Mouse (Mus musculus) liver, embryonic 11.5 days (tissue): ENCODE data around the gene Scn1b. TPM values are rescaled to one million over a fixed set of nuclear protein-coding genes. Genes with fewer than 3 reads are reported as not detected.

Source experiments
- ATAC-seq: fragments of 200-750 bp; cut with Nextera tagmentation; replicated peaks from 2 replicates; pipeline ENCODE4 v1.8.0; 2017; ENCODE audit warnings: moderate number of reproducible peaks, mild to moderate bottlenecking, moderate TSS enrichment, moderate library complexity; ENCODE audit not compliant: low FRiP score
- DNase-seq: peaks from one replicate; pipeline ENCODE4 v3.0.0-alpha.2; 2017; ENCODE audit warnings: low spot score
- H3K27ac ChIP-seq: fragments of 300-500 bp; sonication (generic); 2 replicates; pipeline ENCODE4 v1.5.1; 2014; ENCODE audit warnings: mild to moderate bottlenecking, low read depth, low read length, control low read depth
- H3K27me3 ChIP-seq: fragments of 300-500 bp; sonication (generic); replicated peaks from 2 replicates; pipeline ENCODE4 v1.6.1; 2014; ENCODE audit warnings: low read length, mixed read lengths; ENCODE audit not compliant: control insufficient read depth, insufficient read depth
- H3K36me3 ChIP-seq: fragments of 300-500 bp; sonication (generic); 2 replicates; pipeline ENCODE4 v1.6.1; 2014; ENCODE audit warnings: mild to moderate bottlenecking, low read length, moderate library complexity, mixed read lengths; ENCODE audit not compliant: control insufficient read depth, insufficient read depth
- H3K4me1 ChIP-seq: fragments of 300-500 bp; sonication (generic); replicated peaks from 2 replicates; pipeline ENCODE4 v1.6.1; 2014; ENCODE audit warnings: low read length, mixed read lengths; ENCODE audit not compliant: control insufficient read depth, insufficient read depth
- H3K4me2 ChIP-seq: fragments of 300-500 bp; sonication (generic); 2 replicates; pipeline ENCODE4 v1.6.1; 2014; ENCODE audit warnings: mild to moderate bottlenecking, control low read depth, moderate library complexity
- H3K4me3 ChIP-seq: fragments of 300-500 bp; sonication (generic); 2 replicates; pipeline ENCODE4 v1.5.1; 2014; ENCODE audit warnings: low read depth, low read length, control low read depth
- H3K9ac ChIP-seq: fragments of 300-500 bp; sonication (generic); 2 replicates; pipeline ENCODE4 v1.6.1; 2014; ENCODE audit warnings: low read depth, low read length, control low read depth
- H3K9me3 ChIP-seq: fragments of 300-500 bp; sonication (generic); 2 replicates; pipeline ENCODE4 v1.6.1; 2016; ENCODE audit warnings: low read length, inconsistent platforms, mixed read lengths; ENCODE audit not compliant: control insufficient read depth
- WGBS: fragments of 180-500 bp; shearing (Covaris S2); extraction: QIAGEN DNeasy Blood & Tissue Kit; methylation state at CpG from one replicate; pipeline ENCODE4 v1.1.7; 2014; 5-methylcytosine and 5-hydroxymethylcytosine counted together
- polyA plus RNA-seq: library from polyadenylated mRNA; unstranded; fragments of >200 nt; fragmentation: Nextera tagmentation; extraction: Ambion mirVana; gene quantifications from 2 replicates; pipeline ENCODE4 v1.2.1, GENCODE M21; 2014

Gene Scn1b
- polyA plus RNA-seq, 1 experiment from 2014 or later = 1.0 TPM

GRCm38 (mm10) chr7:31073546-31073945 lies 53.3 kb downstream of the Scn1b start:
- no peaks in the 10 kb centered on the region for H3K36me3 ChIP-seq
- no peak overlapping the region for H3K4me2 ChIP-seq
- H3K27me3 ChIP-seq = no peaks in the 10 kb centered on the region; the same call in 1 of the 2 replicates
- H3K9me3 ChIP-seq = no peaks in the 10 kb centered on the region
- DNase-seq (no peak), ATAC-seq (no peak)
- no peaks in the 10 kb centered on the region for H3K4me1 ChIP-seq
- H3K4me3 ChIP-seq = no peak overlapping the region
- no peak overlapping the region for H3K27ac ChIP-seq
- H3K9ac ChIP-seq = no peak overlapping the region

GRCm38 (mm10) chr7:31072326-31072725 lies 54.5 kb downstream of the Scn1b start:
- Histone ChIP-seq H3K4me2 (no peak overlapping the region), H3K9me3 (no peaks in the 10 kb centered on the region), H3K4me1 (no peaks in the 10 kb centered on the region), H3K27me3 (no peaks in the 10 kb centered on the region; the same call in 1 of the 2 replicates), H3K36me3 (no peaks in the 10 kb centered on the region), H3K9ac (no peak overlapping the region), H3K4me3 (no peak overlapping the region), H3K27ac (no peak overlapping the region)
- WGBS = 50% methylated on average over 9 of the region's 9 CpGs
- ATAC-seq (no peak), DNase-seq (no peak)

- Histone ChIP-seq H3K9me3 (no peaks in the 10 kb centered on the region), H3K9ac (no peak overlapping the region)
- WGBS = 69% methylated on average over 6 of the region's 6 CpGs
Measured at GRCm38 (mm10) chr7:31070324-31070723, 56.5 kb downstream of the Scn1b start.

GRCm38 (mm10) chr7:31069491-31069890 lies 57.3 kb downstream of the Scn1b start:
- Histone ChIP-seq H3K4me2 (no peak overlapping the region), H3K9me3 (no peaks in the 10 kb centered on the region), H3K27me3 (no peaks in the 10 kb centered on the region; the same call in 1 of the 2 replicates), H3K4me3 (no peak overlapping the region), H3K36me3 (no peaks in the 10 kb centered on the region), H3K27ac (no peak overlapping the region), H3K4me1 (no peaks in the 10 kb centered on the region), H3K9ac (no peak overlapping the region)
- ATAC-seq (no peak), DNase-seq (no peak)
- WGBS = 82% methylated on average over 14 of the region's 14 CpGs

More at GRCm38 (mm10) chr7:31070324-31070723, 56.5 kb downstream of the Scn1b start:
- no peak overlapping the region for H3K4me3 ChIP-seq
- no peak for ATAC-seq
- H3K36me3 ChIP-seq = no peaks in the 10 kb centered on the region
- H3K27me3 ChIP-seq = no peaks in the 10 kb centered on the region; the same call in 1 of the 2 replicates
- H3K4me2 ChIP-seq = no peak overlapping the region
- DNase-seq = no peak
- no peak overlapping the region for H3K27ac ChIP-seq
- H3K4me1 ChIP-seq = no peaks in the 10 kb centered on the region

- Histone ChIP-seq H3K9me3 (no peaks in the 10 kb centered on the region), H3K4me1 (no peaks in the 10 kb centered on the region), H3K27me3 (no peaks in the 10 kb centered on the region), H3K36me3 (no peaks in the 10 kb centered on the region), H3K27ac (no peak overlapping the region), H3K4me3 (no peak overlapping the region), H3K4me2 (no peak overlapping the region), H3K9ac (no peak overlapping the region)
- WGBS = 52% methylated on average over 5 of the region's 5 CpGs
- ATAC-seq = no peak
- no peak for DNase-seq
Measured at GRCm38 (mm10) chr7:31067836-31068235, 59.0 kb downstream of the Scn1b start.

Other genes starting within 250 kb of the Scn1b start
- 0.07 TPM in 1 of 2 replicates, not detected in the other for gene Cd22, start 246.7 kb downstream of the Scn1b start, polyA plus RNA-seq
- gene Mag, start 212.1 kb downstream of the Scn1b start, polyA plus RNA-seq = 0.08 and 0.23 TPM in 2 replicates
- gene Hamp2, start 202.3 kb downstream of the Scn1b start, polyA plus RNA-seq = not detected in 2 replicates
- not detected in 2 replicates for gene Hamp, start 183.0 kb downstream of the Scn1b start, polyA plus RNA-seq
- gene Usf2, start 170.2 kb downstream of the Scn1b start, polyA plus RNA-seq = 17.8 and 19.9 TPM in 2 replicates
- gene Lsr, start 153.5 kb downstream of the Scn1b start, polyA plus RNA-seq = 39.7 and 43.0 TPM in 2 replicates
- gene Fam187b, start 153.2 kb downstream of the Scn1b start, polyA plus RNA-seq = 3.2 and 4.1 TPM in 2 replicates
- 28.1 and 31.1 TPM in 2 replicates for gene Fxyd5, start 84.5 kb downstream of the Scn1b start, polyA plus RNA-seq
- gene Fxyd7, start 75.5 kb downstream of the Scn1b start, polyA plus RNA-seq = 1.9 and 2.6 TPM in 2 replicates
- 23.5 and 35.8 TPM in 2 replicates for gene Fxyd1, start 69.8 kb downstream of the Scn1b start, polyA plus RNA-seq
- 0.30 and 0.45 TPM in 2 replicates for gene Lgi4, start 67.7 kb downstream of the Scn1b start, polyA plus RNA-seq
- 1.2 and 1.7 TPM in 2 replicates for gene Fxyd3, start 50.3 kb downstream of the Scn1b start, polyA plus RNA-seq
- 36.6 and 38.3 TPM in 2 replicates for gene Hpn, start 11.7 kb downstream of the Scn1b start, polyA plus RNA-seq
- gene Gramd1a, start 28.9 kb upstream of the Scn1b start, polyA plus RNA-seq = 40.9 and 47.6 TPM in 2 replicates
- not detected in 2 replicates for gene Scgb2b2, start 163.5 kb upstream of the Scn1b start, polyA plus RNA-seq
- gene Scgb1b2, start 164.8 kb upstream of the Scn1b start, polyA plus RNA-seq = not detected in 2 replicates
- not detected in 2 replicates for gene Scgb2b3, start 235.1 kb upstream of the Scn1b start, polyA plus RNA-seq
- not detected in 2 replicates for gene Scgb1b3, start 248.6 kb upstream of the Scn1b start, polyA plus RNA-seq